9 mouse cellular contexts compared by ENCODE assay signal in genomic region chr3:120747678-120748077, GRCm38 (mm10).
A peak's percentile ranks its signal among the peaks of the same experiment; 100 is the strongest.
DNase-seq lines count a peak whose midpoint lies in the region; ATAC-seq and TF ChIP-seq lines count a peak whose summit lies in the region.
"Had no signal": no experiment of that assay in that cellular context is flagged by ENCODE, and none has a peak within 500 bp of the region (broad histone marks: within the 10 kb centered on the region; RNA-seq: fewer than 3 reads in every experiment).

No protein-coding gene starts in this region.

- no peaks in the 10 kb centered on the region for H3K4me1 ChIP-seq in intestine, postnatal 0 days (replicated peaks; ENCODE audit: control insufficient read depth, insufficient read depth, low read length)
- H3K4me1 ChIP-seq in intestine, embryonic 15.5 days (replicated peaks) = no peaks in the 10 kb centered on the region
- no peaks in the 10 kb centered on the region for H3K4me1 ChIP-seq in cortical plate, adult 2 months (ENCODE audit: control insufficient read depth, insufficient read depth, low read length)

- 81% methylated on average over 4 of the region's 4 CpGs for WGBS in intestine, postnatal 0 days
- 85% methylated on average over 4 of the region's 4 CpGs for WGBS in intestine, embryonic 15.5 days

- no peak for ATAC-seq in intestine, postnatal 0 days
- no peak for ATAC-seq in intestine, embryonic 15.5 days
- no peak for ATAC-seq in activated CD4-positive, CD25-positive, alpha-beta regulatory T cell, adult 4 months

- no peak overlapping the region for H3K4me3 ChIP-seq in intestine, postnatal 0 days (ENCODE audit: low read depth, low read length)
- no peak overlapping the region for H3K4me3 ChIP-seq in intestine, embryonic 15.5 days (replicated peaks)
- H3K4me3 ChIP-seq in cortical plate, adult 2 months (ENCODE audit: insufficient read depth, low read length) = no peak overlapping the region

- peak; percentile 7 for DNase-seq in thymus, postnatal 14 days
- DNase-seq in thymus, adult 18-20 months = no peak
- peak; percentile 63 for DNase-seq in testis, postnatal 10 days (ENCODE audit: low spot score)
- no peak for DNase-seq in spleen, postnatal 36 days (ENCODE audit: low spot score in 2 of 2)
- DNase-seq: gastrocnemius, postnatal 25 days had no signal

- H3K4me2 ChIP-seq in intestine, postnatal 0 days (replicated peaks; ENCODE audit: low read depth) = no peak overlapping the region
- H3K4me2 ChIP-seq in intestine, embryonic 15.5 days (replicated peaks) = no peak overlapping the region

- H3K27ac ChIP-seq in intestine, postnatal 0 days (ENCODE audit: low read depth, low read length) = no peak overlapping the region
- H3K27ac ChIP-seq in intestine, embryonic 15.5 days = no peak overlapping the region
- no peak overlapping the region for H3K27ac ChIP-seq in cortical plate, adult 2 months (ENCODE audit: insufficient read depth, low read length)

- TF ChIP-seq CTCF in intestine, postnatal 0 days (IDR thresholded peaks at IDR 0.05; ENCODE audit: low read depth) = peak; percentile 60
- TF ChIP-seq CTCF in cortical plate, adult 2 months (IDR thresholded peaks at IDR 0.05; ENCODE audit: extremely low read depth, insufficient read depth, low read length) = peak; percentile 33; the same call in 1 of the 2 replicates

- TF ChIP-seq POLR2A in cortical plate, adult 2 months (IDR thresholded peaks at IDR 0.05; ENCODE audit: extremely low read depth, insufficient read depth, low read length) = no peak

- no peaks in the 10 kb centered on the region for H3K36me3 ChIP-seq in intestine, postnatal 0 days (ENCODE audit: control insufficient read depth, insufficient read depth)
- no peaks in the 10 kb centered on the region for H3K36me3 ChIP-seq in intestine, embryonic 15.5 days

- H3K9ac ChIP-seq in intestine, postnatal 0 days (ENCODE audit: low read depth, low read length) = no peak overlapping the region
- H3K9ac ChIP-seq in intestine, embryonic 15.5 days = no peak overlapping the region

- H3K27me3 ChIP-seq in intestine, postnatal 0 days (replicated peaks; ENCODE audit: control insufficient read depth, insufficient read depth, low read length) = no peaks in the 10 kb centered on the region
- no peaks in the 10 kb centered on the region for H3K27me3 ChIP-seq in intestine, embryonic 15.5 days (replicated peaks)

- H3K9me3 ChIP-seq in intestine, postnatal 0 days (ENCODE audit: control insufficient read depth) = no peaks in the 10 kb centered on the region
- H3K9me3 ChIP-seq in intestine, embryonic 15.5 days = no peaks in the 10 kb centered on the region

Comparison
In these comparisons a context has a peak if more than half of its experiments do, and no peak if none do; other contexts are left out.
1. DNase-seq: peak in thymus, postnatal 14 days (single experiment) and testis, postnatal 10 days (single experiment); none in thymus, adult 18-20 months (0 of 2) and spleen, postnatal 36 days (0 of 2).